Mouse (Mus musculus): ENCODE results near the gene Gas8.
"Not testable (repeated sequence)": the region's sequence is repeated elsewhere in the genome, so short reads cannot be mapped to it uniquely, and the experiment has no call there.

The Gas8 gene

GRCm38 (mm10) chr8:123514781-123515539 lies 3.7 kb upstream of the Gas8 start, which contains the start of gene Dbndd1:
TSS of gene Dbndd1 (minus strand) at chr8:123515463.
- in situ Hi-C loops (cut with MboI; ENCODE audit: low sequenced_read_pairs) = no loop called here

GRCm38 (mm10) chr8:123515540-123515897 lies 3.1 kb upstream of the Gas8 start:
- in situ Hi-C loops (cut with MboI; ENCODE audit: low sequenced_read_pairs) = no loop called here

- in situ Hi-C loops (cut with MboI; ENCODE audit: low sequenced_read_pairs) = no loop called here
These were observed 2.0 kb upstream of the Gas8 start for GRCm38 (mm10) chr8:123516596-123516995.

- in situ Hi-C loops (cut with MboI; ENCODE audit: low sequenced_read_pairs) = no loop called here
These were observed 462 bp upstream of the Gas8 start for GRCm38 (mm10) chr8:123518172-123518571.

- in situ Hi-C loops (cut with MboI; ENCODE audit: low sequenced_read_pairs) = not testable (repeated sequence)
These were observed 1.4 kb downstream of the Gas8 start for GRCm38 (mm10) chr8:123520048-123520447.

- in situ Hi-C loops (cut with MboI; ENCODE audit: low sequenced_read_pairs) = no loop called here
These were observed 9.3 kb downstream of the Gas8 start for GRCm38 (mm10) chr8:123527720-123528489.

- in situ Hi-C loops (cut with MboI; ENCODE audit: low sequenced_read_pairs) = no loop called here
These were observed 17.8 kb downstream of the Gas8 start for GRCm38 (mm10) chr8:123536242-123536989.

GRCm38 (mm10) chr8:123536990-123537380 lies 18.4 kb downstream of the Gas8 start:
- in situ Hi-C loops (cut with MboI; ENCODE audit: low sequenced_read_pairs) = no loop called here

GRCm38 (mm10) chr8:123537641-123538040 lies 19.0 kb downstream of the Gas8 start:
- in situ Hi-C loops (cut with MboI; ENCODE audit: low sequenced_read_pairs) = not testable (repeated sequence)

GRCm38 (mm10) chr8:123564221-123564620 lies 45.6 kb downstream of the Gas8 start:
- in situ Hi-C loops (cut with MboI; ENCODE audit: low sequenced_read_pairs) = not testable (repeated sequence)

GRCm38 (mm10) chr8:123575386-123575785 lies 56.8 kb downstream of the Gas8 start:
- in situ Hi-C loops (cut with MboI; ENCODE audit: low sequenced_read_pairs) = not testable (repeated sequence)

Measured in CH12F3 (cell line).